Mouse (Mus musculus): Measurements from ENCODE around the gene Gcn1l1.
A peak's percentile ranks its signal among the peaks of the same experiment; 100 is the strongest.

Gcn1l1 gene

DNA sequence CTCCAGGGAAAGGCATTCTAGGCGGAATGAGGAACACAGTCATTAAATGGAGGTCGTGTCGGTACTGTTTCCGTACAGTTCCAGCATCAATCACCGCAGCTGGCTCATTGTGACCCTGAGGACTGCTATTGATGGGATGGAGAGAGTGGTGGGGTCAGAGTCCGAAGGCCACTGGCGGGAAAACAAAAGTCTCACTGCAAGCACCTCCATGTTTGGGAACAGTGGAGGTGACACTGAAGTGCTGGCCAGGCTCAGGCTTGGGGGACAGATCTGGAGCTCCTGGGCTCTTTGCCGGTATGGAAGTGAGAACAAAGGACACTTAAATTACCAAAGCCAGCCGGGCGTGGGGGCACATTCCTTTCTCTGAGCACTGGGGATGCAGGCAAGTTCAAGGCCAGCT lies 3.6 kb downstream of the Gcn1l1 start:
- no peak for TF ChIP-seq GATA4 (IDR thresholded peaks at IDR 0.05; ENCODE audit: insufficient replicate concordance, low read length)

DNA sequence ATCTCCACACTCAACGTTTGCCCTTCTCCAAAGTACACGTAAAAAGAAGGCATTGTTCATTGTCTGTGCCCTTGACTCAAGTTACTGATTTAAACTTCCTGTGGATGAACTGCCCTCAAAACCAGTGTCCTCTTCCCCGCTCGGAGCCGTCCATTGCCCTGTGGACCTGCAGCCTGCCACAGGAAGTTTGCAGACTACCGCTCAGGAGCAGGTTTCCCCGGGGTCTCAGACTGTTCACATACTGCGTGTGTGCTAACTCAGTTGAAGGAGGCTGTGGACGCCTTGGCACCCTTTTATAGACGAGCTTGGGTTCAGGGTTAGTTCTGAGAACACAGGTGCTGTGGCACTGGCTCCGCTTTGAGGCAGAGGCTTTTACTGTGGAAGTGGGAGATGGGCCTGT lies 4.3 kb downstream of the Gcn1l1 start:
- no peak for TF ChIP-seq GATA4 (IDR thresholded peaks at IDR 0.05; ENCODE audit: insufficient replicate concordance, low read length)

DNA sequence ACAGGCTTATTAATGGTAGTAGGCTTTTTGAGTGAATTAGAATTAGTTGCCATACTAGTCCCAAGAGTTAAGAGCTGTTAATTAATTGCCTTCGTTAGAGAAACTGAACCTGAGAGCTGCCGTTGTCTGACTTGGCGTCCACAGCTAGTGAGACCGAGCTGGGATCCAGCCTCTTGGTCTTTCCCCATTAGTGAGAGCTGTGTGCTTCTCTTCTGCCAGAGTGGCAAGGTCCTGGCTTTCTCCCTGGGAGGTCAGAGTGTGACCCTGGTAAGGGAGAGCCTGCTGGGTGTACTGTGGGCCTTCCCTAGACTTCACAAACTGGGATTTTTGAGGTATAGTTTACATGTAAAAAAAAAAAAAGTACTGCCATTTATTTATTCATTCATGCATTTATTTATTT lies 4.7 kb downstream of the Gcn1l1 start:
- no peak for TF ChIP-seq GATA4 (IDR thresholded peaks at IDR 0.05; ENCODE audit: insufficient replicate concordance, low read length)

DNA sequence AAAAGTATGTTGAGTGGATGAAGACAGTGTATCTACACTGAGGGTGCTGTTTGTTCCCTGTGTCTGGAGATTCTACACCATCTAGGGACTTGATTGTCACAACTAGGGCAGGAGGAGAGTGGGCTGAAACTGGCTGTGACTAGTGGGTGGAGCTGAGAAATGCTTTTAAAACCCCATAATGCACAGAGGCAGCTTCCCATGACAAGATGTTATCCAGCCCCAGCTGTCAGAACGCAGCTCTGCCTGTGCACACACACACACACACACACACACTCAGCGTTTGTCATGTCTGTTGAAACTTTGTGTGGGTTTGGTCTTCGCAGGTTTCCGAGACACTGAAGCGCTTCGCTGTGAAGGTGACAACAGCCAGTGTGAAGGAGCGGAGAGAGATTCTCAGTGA lies 6.0 kb downstream of the Gcn1l1 start:
- TF ChIP-seq GATA4 (IDR thresholded peaks at IDR 0.05; ENCODE audit: insufficient replicate concordance, low read length) = no peak

DNA sequence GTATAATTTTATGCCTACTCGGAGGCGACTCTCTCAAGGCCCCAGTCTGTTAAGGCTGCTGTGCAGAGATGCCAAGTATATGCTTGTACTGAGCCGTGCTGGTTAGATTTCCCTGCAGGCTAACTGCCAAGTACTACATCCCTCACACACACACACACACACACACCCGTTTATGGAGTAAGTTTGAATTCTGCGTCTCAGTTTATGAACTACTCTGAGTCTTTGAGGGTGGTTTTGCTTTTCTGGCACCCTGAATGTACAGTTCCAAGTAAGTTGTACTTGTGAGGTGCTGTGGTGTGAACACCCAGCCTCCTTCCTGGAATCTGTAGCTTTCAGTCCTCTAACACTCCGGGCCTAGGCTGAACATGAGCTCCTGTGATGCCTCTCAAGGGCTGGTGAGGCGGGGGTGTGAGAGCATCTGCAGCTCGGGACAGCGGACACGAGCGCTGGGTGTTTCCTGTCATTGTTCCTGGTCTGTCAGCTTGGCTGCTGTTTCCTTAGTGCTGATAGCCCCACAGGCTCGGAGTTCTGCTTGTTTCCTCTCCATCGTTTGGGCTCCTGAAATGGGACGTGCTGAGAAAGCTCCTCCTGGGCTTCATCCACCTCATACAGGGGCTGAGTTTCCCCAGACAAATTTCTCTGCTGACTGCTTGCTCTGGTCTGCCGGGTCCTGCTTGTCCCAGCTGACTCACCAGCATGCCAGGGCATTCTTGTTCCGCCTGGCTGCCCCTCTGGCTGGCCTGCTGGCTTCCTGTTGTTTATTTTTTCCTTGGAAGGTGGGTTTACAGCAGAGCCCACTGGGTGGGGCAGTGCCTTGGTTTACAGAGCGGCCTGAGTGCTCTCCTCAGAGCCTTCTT lies 7.9 kb downstream of the Gcn1l1 start:
- peak; percentile 85; the same call in 1 of the 2 replicates for TF ChIP-seq GATA4 (IDR thresholded peaks at IDR 0.05; ENCODE audit: insufficient replicate concordance, low read length)

DNA sequence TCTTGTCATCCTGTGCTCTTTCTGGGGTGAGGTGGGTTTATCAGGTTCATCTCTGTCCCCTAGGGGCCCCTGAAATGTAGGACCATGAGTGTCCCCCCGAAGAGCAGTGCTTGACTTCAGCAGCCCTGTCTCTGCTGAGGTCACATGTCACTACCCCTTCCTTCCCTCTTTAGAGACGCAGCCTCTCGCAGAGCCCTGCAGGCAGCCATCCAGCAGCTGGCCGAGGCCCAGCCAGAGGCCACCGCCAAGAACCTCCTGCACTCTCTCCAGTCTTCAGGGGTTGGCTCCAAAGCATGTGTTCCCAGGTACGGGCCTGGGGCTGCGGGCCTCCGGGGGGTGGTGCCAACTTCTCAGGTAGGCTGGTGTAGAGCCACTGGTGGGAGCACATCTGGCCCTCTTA lies 9.9 kb downstream of the Gcn1l1 start:
- TF ChIP-seq GATA4 (IDR thresholded peaks at IDR 0.05; ENCODE audit: insufficient replicate concordance, low read length) = no peak

DNA sequence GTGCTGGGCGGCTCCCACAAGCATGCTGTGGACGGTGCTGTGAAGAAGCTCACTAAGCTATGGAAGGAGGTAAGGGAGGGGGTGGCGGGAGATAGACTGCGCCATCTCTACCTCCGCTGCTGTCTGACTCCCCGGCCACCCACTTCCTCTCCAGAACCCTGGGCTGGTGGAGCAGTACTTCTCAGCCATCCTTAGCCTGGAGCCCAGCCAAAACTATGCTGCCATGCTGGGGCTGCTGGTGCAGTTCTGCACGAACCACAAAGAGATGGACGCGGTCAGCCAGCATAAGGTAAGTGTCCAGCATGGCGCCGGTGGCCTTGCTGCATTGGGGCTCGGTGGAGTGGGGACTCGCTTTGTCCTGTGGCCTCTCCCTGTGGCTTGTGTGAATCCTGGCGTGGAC lies 13.9 kb downstream of the Gcn1l1 start:
- TF ChIP-seq GATA4 (IDR thresholded peaks at IDR 0.05; ENCODE audit: insufficient replicate concordance, low read length) = no peak

DNA sequence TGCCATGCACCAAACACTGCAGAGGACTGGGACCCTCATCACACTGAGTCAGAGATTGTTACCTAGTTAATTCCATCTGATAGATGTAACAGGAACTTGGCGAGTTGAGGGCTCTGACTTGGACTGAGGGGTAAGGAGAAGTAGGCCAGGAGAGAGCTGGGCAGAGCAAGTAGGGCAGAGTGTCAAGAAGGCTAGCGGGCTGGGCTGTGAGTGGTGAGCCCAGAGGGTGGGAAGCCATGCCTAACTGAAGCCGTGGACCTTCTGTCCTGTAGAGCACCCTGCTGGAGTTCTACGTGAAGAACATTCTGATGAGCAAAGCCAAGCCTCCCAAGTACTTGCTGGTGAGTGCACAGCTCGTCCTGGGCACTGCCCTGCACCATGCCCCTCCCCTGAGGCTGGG lies 14.3 kb downstream of the Gcn1l1 start:
- TF ChIP-seq GATA4 (IDR thresholded peaks at IDR 0.05; ENCODE audit: insufficient replicate concordance, low read length) = no peak

DNA sequence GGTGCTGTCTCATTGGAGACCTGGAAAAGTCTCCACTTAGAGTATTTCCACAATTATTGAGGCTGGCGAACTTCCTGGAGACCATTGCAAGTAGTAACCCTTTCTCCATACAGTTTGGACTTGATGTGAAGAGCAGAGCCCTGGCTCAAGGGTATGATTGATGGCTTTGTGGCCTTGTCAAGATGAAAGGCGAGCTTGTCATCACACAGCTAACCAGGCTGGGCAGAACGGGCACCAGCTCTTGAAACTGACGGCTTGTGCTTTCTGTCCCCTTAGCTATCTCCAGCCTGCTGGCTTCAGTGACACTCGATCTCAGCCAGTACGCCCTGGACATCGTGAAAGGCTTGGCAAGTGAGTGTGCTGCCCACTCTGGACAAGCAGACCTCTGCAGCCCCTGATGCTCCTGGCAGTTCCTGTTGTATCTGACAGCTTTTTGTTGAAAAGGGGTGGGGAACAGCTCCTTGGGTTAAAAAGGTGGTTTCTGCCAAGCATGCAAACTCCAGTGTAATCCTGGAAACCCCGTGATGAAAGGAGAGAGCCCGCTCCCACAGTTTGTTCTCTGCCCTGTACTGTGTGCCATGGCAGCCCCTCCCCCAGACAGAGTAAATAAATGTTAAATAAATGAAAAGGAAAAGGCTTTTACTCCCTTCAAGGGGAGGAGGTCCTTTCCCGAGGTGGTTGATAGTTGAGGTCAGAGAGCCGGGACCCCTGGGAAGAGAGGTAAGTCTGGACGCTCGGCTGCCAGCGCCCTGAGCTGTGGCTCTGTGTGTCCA lies 15.4 kb downstream of the Gcn1l1 start:
- no peak for TF ChIP-seq GATA4 (IDR thresholded peaks at IDR 0.05; ENCODE audit: insufficient replicate concordance, low read length)

DNA sequence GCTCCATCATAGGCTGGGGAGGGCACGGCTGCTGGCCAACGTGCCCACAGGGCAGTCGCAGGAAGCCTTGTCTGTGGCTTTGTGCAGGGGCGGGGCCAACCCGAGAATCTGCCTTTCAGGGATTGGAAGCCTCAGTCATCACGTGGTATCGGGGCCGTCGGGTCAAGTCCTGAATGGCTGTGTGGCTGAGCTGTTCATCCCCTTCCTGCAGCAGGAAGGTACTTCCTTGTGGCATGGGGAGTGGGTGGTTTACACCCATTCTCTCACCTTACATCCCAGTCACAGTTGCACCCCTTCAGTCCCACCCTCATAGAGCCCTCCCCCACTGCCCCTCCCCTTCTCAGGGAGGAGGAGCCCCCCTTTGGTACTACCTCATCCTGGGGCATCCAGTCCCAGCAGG lies 16.6 kb downstream of the Gcn1l1 start:
- TF ChIP-seq GATA4 (IDR thresholded peaks at IDR 0.05; ENCODE audit: insufficient replicate concordance, low read length) = no peak

DNA sequence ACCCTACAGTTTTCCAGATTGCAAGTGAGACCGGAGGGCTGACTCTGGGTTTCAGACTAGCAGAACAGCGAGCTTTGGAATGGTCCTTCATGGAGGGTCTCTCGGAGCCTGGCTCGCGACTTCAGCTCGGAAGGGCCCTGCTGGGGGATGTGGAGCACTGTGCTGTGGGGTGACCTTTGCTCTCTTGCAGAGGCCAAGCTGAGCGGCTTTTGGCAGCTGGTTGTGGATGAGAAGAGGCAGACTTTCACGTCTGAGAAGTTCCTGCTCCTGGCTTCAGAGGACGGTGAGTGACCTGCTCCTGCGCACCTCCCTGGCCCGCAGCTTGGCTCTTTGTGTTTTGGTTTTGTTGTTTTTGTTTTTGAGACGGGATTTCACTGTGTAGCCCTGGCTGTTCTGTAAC lies 20.6 kb downstream of the Gcn1l1 start:
- TF ChIP-seq GATA4 (IDR thresholded peaks at IDR 0.05; ENCODE audit: insufficient replicate concordance, low read length) = no peak

DNA sequence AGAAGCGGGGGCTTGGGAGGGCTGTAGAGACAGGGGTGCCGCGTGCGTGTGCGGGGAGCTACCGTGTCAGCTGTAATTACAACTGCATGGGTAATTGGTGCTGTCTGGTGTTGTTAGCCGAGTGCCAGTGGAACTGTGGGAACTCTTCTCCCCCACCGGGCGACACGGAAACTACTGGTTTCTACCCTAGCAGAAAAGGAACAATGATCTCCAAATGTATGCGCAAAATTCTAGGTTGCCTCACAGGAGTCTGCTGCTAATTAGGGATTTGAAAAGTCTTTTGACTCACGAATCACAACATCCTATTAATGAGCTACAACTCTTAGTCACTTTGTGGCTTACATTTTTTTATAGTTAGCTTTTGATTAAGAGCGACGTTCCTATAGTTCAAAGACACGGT lies 21.1 kb downstream of the Gcn1l1 start:
- TF ChIP-seq GATA4 (IDR thresholded peaks at IDR 0.05; ENCODE audit: insufficient replicate concordance, low read length) = no peak

DNA sequence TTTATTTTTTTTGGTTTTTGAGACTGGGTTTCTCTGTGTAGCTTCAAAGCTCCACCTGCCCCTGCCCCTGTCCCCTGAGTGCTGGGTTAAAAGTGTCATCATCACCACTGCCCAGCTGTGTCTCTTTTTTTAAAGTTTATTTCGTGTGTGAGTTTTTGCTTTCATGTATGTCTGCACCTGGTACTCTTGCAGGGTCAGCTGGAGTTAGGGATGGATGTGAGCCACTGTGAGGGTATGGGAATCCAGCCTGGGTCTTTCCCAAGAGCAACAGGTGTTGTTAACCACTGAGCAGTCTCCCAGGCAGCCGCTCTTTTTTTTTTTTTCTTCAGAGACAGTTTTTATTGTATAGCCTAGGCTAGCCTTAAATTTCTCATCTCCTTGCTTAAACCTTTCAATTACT lies 21.7 kb downstream of the Gcn1l1 start:
- no peak for TF ChIP-seq GATA4 (IDR thresholded peaks at IDR 0.05; ENCODE audit: insufficient replicate concordance, low read length)

DNA sequence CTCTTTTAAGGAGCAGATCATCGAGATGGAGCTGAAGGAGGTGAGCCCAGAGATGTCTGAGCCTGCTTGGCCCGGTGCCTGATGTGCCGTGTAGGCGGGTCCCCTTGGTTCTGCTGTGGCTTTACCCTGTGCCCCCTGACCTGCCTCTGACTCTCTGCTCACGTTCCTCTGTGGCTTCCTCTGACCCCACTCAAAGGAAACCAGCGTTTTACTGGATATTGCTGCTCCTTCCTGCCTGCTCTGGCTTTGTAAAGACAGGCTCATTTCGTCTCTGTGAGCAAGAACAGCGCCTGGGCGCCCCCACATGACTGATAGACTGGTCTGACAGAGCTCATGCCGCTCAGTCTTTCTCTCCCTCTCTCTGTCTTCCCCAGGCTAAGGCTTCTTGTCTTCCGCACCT lies 26.0 kb downstream of the Gcn1l1 start:
- TF ChIP-seq GATA4 (IDR thresholded peaks at IDR 0.05; ENCODE audit: insufficient replicate concordance, low read length) = no peak

DNA sequence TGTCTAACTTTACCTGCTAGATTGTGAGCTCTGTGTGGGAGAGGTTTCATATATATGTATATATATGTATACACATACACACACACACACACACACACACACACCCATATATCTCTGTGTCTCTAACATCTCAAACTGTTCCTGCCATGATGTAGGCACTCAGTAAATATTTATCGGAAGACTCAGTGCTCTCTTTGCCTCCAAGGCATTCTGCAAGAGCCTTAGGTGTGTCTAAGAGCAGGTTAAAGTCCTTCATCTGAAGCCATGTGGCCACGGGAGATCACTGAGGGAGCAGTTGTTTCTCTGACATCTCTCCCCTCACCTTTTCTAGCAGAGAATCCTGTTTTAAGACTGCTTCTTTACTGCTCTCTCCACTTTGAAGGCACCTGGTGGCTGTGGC lies 26.5 kb downstream of the Gcn1l1 start:
- TF ChIP-seq GATA4 (IDR thresholded peaks at IDR 0.05; ENCODE audit: insufficient replicate concordance, low read length) = no peak

DNA sequence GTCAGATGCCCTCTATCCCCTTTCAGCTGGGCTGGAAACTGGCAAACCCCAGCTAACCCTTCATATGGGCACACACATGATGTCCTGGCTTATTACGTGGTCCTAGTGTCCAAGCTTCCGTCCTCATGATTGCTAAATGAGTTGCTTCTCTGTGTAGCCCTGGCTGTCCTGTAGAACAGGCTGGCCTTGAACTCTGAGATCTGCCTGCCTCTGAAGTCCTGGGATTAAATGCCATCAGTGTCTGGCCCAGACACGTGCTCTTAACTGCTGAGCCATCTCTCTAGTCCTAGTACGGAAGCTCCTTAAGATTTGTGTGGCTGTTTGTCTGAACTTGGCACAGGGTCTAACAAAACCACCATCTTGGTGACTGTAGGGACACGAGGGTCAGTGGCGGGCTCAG lies 38.5 kb downstream of the Gcn1l1 start:
- TF ChIP-seq GATA4 (IDR thresholded peaks at IDR 0.05; ENCODE audit: insufficient replicate concordance, low read length) = no peak

Data from liver, adult (tissue).